Mouse (Mus musculus): ENCODE results near the gene Cyp4f37. TPM values are rescaled to one million over a fixed set of nuclear protein-coding genes. Genes with fewer than 3 reads are reported as not detected.

The Cyp4f37 gene
- total RNA-seq, 2 experiments from 2014 or later = not detected

DNA sequence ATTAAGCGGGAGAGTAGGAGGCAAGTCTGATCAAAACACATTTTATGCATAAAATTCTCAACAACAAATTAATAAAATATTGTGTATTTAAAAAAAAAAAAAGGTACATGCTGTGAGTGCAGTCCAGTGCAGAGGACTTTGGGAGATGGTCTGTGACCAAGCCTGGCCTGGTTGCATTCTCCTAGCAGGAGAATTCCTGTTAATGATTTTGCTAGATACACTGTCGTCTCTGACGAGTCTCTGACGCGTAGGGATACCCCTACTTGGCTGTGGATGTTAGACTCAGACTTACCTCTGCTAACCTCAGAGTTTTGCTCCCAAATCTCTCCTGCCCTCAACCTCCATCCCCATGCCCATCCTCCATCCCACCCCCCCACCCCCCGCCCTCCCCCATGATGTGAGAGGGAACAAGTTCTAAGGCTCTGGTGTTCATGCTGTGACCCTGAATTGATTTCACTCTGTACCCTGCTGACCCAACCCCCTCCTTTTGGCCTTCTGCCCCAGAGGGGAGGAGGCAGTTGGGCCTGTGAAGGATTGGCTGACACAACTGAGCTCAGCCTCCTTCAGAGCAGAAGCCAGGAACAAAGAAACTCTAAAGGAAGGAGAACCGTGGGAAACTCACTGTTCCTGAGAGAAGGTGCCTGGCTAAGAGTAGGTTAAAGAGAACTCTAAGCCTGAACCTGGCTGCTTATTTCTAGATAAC, 64.1 kb downstream of the Cyp4f37 start, which contains the start of gene Cyp4f15:
Gene Cyp4f15 (plus strand): TSS at position 580 of the 703 bp plus-strand sequence.
- DNase-seq = no peak

Other genes starting within 250 kb of the Cyp4f37 start
- 10 to 100 TPM; 17.5 to 24.5 TPM for gene Wiz, start 231.9 kb upstream of the Cyp4f37 start, total RNA-seq (2021)
- gene Rasal3, start 217.7 kb upstream of the Cyp4f37 start, total RNA-seq (2021) = under 1 TPM; 0.70 to 0.90 TPM
- not detected for gene Pglyrp2, start 197.1 kb upstream of the Cyp4f37 start, total RNA-seq (2021)
- gene Cyp4f39, start 168.6 kb upstream of the Cyp4f37 start, total RNA-seq (2021) = 1 to 10 TPM in 1 of 2 experiments, under 1 TPM in 1; 0.61 to 1.0 TPM
- 1 to 10 TPM; 1.7 to 2.3 TPM for gene Cyp4f17, start 115.3 kb upstream of the Cyp4f37 start, total RNA-seq (2021)
- 1 to 10 TPM; 4.5 to 5.9 TPM for gene Cyp4f16, start 84.8 kb upstream of the Cyp4f37 start, total RNA-seq (2021)
- not detected for gene Cyp4f40, start 37.6 kb downstream of the Cyp4f37 start, total RNA-seq (2021)
- not detected for gene Cyp4f15, start 64.3 kb downstream of the Cyp4f37 start, total RNA-seq (2021)
- 10 to 100 TPM; 30.6 to 36.4 TPM for gene Zfp871, start 167.0 kb downstream of the Cyp4f37 start, total RNA-seq (2021)
- under 1 TPM; 0.77 to 0.87 TPM for gene Zfp811, start 188.6 kb downstream of the Cyp4f37 start, total RNA-seq (2021)
- 10 to 100 TPM in 1 of 2 experiments, 1 to 10 TPM in 1; 7.0 to 10.9 TPM for gene Zfp799, start 209.0 kb downstream of the Cyp4f37 start, total RNA-seq (2021)